Mouse (Mus musculus): Measurements from ENCODE around the gene Slc10a7. TPM values are rescaled to one million over a fixed set of nuclear protein-coding genes. Genes with fewer than 3 reads are reported as not detected.
A peak's percentile ranks its signal among the peaks of the same experiment; 100 is the strongest.
"Not testable (repeated sequence)": the region's sequence is repeated elsewhere in the genome, so short reads cannot be mapped to it uniquely, and the experiment has no call there.

Gene Slc10a7
- total RNA-seq (2021), result 1 to 10 TPM; 5.3 to 7.1 TPM

DNA sequence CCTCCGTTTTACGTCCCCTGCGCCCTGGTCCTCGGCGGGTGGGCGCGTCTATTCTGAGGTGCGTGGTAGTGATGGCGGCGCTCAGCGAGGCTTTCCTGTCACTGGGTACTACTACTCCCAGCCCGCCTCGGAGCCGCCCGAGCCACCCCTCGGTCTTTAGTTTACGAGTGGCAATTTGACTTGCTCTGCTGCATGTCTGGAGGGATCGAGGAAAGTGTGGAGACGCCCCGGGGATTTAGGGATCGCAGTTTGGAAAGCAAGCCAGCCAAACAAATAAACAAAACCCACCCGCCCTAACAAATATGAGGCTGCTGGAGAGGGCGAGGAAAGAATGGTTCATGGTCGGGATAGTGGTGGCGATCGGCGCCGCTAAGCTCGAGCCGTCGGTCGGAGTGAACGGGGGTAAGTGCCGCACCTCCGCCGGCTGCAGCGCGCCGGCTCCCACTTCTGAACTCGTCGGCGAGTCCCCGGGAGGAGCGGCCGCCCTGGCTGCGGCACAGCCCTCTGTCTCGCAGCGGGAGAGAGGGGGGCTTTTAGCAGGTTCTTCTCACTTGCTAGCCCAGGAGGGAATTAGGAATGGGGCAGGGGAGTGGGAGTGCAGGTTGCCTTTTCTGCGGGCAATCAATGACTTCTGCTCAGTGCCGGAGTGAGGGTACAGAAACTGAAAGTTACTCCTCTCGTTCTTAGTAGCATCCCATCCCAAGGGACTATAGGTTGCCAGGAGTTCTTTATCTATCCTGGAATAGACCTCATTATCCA lies at the start of gene Slc10a7:
Gene Slc10a7, plus strand, starts transcription at position 74 of the 759 bp plus-strand sequence.
- DNase-seq, result peak; percentile 85
- intact Hi-C loops (cut with DNase I), result loop anchor here (5.0 kb wide), 5 partner anchors 43 to 313 kb away; partner anchors contain the start of gene Lsm6

DNA sequence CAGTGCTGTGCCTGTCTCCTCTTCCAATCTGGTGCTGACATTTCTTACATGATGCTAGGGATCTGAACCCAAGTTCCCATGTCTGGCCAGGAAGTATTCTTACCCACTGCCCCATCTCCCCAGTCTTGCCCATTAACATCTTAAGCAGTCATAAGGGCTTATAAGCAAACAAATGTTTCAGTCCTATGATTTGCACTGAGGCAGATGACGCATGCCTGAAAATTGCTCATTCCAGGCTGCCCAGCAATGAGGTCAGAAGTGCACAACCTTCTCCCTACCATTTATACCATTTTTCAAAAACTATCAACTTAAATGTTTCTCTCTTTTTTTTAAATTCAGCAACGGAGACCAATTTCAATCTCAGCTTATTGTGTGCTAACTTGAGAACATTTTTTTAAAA lies 45.2 kb upstream of the Slc10a7 start:
- intact Hi-C loops (cut with DNase I), result no loop called here
- DNase-seq, result no peak

DNA sequence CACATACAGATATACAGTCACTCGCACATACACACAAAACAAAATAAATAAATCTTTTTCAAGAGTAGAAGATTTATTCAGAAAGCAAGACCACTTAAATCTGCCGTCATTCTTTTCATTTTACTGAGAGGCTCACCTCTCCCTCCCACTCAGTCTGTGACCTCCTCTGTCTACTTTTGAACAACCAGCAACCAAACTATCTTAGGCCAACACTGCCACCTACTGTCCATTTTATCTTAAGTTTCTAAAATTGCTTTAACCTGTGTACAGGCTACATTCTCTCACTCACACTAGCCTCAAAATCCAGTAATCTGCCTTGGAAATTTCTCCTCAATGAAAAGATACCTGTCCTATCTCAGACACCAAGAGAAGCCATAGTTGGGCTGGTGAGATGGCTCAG lies 41.3 kb upstream of the Slc10a7 start:
- no peak for DNase-seq

DNA sequence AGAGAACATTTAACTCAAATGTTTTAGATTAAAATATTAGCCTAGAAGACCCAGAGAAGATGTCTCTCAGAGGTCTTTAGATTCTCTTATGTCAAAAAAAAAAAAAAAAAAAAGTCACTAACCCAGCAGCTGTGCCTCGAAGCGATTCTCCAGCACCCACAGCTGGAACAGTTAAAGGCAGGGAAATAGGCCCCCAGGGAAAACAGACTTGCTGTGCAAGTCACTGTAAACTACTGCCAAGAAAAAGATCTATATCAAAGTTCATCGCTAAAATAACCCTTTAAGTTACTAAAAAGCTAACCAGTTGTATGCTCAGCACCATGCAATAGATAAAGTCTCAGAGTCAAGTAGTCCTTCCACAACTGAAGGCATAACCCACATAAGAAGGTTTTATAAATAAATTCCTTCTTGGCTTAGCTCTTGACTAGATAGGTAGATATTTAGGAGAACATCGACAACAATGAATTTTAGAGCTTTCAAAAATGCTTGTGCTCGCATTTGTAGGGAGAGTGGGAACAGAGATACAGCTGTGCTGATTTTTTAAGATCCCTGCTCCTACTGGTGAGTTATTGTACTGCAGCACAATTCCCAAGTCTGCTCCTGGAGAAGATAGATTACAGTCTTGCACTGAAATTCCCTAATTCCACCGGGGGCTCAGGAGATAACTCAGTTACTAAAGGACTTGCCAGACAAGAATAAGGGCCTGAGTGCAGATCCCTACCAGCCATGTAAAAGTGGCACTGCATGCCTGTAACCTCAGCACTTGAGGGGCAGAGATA lies 31.9 kb upstream of the Slc10a7 start:
- DNase-seq, result no peak
- intact Hi-C loops (cut with DNase I), result no loop called here

More for the DNA sequence above, 41.3 kb upstream of the Slc10a7 start:
- intact Hi-C loops (cut with DNase I), result no loop called here

DNA sequence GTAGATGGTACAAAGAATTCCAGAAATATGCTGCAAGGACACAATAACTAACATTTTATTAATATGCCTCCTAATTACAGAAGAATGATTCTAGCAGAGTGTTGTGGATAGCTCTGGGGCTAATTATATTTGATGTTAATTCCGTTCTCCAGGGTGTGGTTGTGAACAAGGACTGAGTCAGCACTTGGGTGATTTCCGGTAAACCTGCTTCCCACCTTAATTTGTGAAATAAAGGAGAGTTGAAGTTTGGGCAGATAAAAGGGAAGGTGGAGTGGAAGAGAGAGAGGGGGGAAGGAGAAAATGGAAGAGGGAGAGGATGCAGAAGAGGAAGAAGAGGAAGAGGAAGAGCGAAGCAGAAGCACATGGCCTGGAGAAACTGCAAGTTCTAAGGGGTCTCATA lies 19.4 kb upstream of the Slc10a7 start:
- intact Hi-C loops (cut with DNase I), result no loop called here
- DNase-seq, result no peak

DNA sequence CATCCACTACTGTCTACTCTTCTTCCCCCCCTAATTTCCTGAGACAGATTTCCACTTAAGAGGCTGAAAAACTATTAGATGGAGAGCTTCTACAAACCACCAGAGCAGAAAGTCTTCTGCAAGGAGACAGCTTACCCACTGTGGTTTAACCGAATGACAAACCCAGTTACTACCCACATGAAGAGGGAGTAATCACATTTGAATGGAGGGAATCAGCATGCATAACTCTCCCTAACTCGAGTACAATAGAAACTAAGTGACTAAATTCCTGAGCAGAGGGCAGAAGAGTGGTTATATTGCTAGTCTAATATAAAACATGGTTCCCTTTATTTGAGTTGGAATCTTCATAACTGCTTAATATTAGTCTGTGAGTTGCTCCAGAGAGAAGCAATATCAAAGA lies 16.1 kb upstream of the Slc10a7 start:
- no peak for DNase-seq
- intact Hi-C loops (cut with DNase I), result no loop called here

DNA sequence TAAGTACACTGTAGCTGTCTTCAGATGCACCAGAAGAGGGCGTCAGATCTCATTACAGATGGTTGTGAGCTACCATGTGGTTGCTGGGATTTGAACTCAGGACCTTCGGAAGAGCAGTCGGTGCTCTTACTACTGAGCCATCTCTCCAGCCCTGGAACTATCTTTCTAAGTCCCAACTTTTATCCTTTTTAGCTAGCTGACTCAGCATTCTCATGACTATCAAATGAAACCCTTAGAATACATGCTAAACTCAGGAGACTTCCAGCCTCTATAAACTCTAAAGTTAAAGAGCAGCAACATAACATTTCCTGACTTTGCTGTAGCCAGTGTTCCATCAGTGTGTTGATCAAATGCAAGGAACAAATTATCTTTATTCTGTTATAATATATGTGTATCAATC lies 12.9 kb upstream of the Slc10a7 start:
- intact Hi-C loops (cut with DNase I); DNase-seq: not testable (repeated sequence)

DNA sequence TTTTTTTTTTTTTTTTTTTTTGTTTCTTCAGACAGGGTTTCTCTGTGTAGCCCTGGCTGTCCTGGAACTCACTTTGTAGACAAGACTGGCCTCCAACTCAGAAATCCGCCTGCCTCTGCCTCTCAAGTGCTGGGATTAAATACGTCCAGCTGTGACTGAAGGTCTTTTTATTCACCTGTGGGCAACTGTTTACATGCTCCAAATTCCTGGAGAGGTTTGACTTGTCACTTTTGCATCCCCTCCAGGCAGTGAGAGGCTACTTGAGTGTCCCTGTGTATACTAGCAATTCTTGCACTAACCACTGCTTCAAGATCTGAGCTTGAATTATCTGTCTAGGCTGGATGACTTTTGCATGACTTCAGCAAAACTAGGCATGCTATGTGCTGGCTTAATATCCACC lies 6.4 kb upstream of the Slc10a7 start:
- intact Hi-C loops (cut with DNase I), result no loop called here
- DNase-seq, result no peak

DNA sequence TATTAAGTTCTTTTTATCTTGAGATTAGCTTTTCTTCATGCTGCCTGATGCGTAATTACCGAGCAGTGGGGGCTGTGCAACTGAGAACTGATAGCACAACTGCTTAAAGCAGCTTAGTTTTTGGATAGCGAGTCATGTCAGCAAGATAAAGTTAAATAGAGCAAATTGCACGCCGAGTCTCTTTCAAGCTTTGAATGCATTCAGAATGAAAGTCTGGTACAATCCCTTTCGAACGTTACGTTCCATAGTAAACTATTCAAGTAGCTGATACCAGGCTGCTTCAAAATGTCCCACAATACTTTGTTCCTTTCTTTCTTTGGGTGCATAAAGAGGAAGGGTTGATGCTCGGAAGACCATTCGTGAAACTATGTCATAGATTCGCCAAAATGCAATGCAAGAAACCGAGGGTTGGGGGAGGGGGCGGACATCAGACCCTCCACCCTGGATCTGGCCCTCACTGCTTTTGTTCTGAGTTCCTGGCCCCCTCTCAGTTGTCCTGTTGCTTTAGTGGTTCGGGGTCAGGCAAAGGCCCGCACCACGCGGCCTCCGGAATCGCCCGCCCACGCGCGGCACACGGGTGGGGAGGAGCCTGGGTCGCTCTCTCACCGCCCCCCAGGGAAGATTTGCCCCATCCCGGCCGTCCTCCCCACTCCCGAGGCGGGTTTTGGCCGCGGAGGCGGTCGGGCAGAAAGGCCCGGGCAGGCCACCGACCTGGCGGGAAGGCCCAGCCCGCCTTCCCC lies 997 bp upstream of the Slc10a7 start:
- intact Hi-C loops (cut with DNase I), result loop anchor here (5.0 kb wide), 4 partner anchors 119 to 314 kb away; partner anchors contain the start of gene Lsm6
- DNase-seq, result no peak

DNA sequence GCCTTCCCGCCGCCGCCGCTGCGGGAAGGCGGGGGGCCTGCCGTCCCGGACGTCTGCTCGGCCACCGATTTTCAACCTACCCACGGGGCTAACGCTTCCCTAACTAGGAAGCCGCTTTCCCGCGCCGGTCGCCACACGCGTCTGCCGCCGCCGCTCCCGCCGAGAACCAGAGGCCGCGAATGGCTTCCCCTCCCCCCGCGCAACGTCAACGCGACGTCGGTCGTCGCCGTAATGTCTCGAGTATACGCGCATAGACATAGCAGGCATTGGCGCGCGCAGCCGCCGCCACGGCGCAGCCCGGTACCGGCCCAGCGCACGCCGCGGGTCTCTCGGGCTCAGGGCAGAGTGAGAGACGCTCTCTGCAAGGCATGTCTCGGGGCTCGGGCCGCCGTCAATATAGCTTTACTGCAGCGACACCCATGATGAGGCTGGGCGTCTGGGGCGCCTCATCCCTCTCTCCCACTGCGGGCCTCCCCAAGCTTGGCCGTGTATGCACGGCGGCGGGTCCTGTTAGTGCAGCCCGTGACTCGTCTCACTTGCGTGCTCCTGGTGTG lies 350 bp upstream of the Slc10a7 start, which contains the start of gene Rbmxl1:
Gene Rbmxl1, minus strand, starts transcription at position 180 of the 554 bp plus-strand sequence.
- peak; percentile 93 to 94 for DNase-seq
- intact Hi-C loops (cut with DNase I), result loop anchor here (5.0 kb wide), 4 partner anchors 119 to 314 kb away; partner anchors contain the start of gene Lsm6

DNA sequence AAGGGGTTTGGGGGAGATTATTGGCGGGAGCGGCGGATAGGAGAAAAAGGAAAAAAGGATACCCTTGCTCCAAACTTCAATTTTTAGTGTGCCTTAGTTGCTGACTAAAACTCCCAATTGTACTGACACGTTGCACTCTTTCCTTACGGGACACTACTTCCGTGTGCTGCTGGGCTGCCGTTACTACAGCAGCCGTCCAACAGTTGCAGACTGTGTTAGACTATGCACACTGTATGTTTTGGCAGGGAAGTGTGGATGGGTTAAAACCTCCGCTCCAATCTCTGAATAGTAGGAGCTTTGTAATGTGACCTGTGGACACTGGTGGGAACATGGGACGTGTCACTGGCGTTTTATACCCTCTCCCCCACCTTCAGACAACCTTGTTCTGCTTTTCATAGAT lies 948 bp downstream of the Slc10a7 start:
- DNase-seq, result peak; percentile 4
- intact Hi-C loops (cut with DNase I), result loop anchor here (5.0 kb wide), 1 partner anchor 42 kb away; no protein-coding TSS in a partner anchor

DNA sequence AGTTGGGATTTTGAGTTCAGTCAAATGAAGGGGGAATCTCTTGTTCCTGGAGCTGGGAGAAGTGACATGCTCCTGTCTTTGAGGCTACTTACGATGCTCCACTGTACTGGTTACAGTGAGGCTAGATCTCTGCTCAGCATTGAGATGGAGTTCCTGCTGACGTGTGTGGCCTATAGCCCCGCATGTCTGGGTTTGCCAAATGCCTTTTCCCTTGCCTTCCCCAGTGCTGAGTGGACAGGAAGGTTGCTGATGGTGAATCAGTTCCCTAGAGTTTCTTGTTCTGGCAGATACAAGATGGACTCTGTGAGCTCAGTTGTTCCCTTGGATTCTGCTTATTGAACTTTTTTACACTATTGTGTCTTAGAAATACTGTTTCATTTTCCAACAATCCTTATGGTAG lies 1.8 kb downstream of the Slc10a7 start:
- intact Hi-C loops (cut with DNase I), result loop anchor here (5.0 kb wide), 1 partner anchor 41 kb away; no protein-coding TSS in a partner anchor
- DNase-seq, result no peak

DNA sequence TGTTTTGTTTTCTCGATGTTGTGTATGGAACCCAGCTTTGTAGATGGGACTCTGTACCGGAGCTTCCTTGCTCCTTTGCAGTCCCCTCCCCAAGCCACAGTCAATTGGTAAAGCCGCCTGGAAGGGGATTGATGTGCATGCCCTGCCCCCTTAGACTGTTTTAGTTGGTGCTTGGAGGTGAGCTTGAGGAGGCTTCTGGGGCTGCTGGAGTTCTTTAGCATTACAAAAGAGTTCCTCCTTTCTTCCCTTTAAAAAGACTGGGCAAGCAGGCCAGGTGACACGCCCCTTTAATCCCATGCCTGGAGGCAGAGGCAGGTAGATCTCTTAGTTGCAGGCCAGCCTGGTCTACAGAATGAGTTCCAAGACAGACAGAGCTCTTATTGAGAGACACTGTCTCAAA lies 4.0 kb downstream of the Slc10a7 start:
- intact Hi-C loops (cut with DNase I), result loop anchor here (5.0 kb wide), 1 partner anchor 39 kb away; no protein-coding TSS in a partner anchor
- DNase-seq, result no peak

DNA sequence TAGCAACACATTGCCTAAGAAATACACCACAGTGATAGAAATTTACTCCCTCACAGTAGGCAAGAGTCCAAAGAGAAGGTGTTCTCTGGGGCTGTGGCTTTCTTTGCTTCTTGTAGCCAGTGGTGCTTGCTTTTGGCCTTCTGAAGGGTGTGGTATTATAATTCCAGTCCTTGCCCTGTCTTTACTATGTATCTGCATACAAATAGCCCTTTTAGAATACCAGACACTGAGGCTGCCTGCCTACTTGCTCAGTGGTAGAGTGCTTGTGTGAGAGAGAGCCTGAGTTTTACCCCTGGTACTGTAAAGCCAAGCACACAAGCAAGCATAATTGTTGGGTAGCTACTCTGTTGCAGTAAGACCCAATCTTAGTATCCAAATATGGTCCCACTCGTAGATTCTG lies 5.6 kb downstream of the Slc10a7 start:
- intact Hi-C loops (cut with DNase I), result loop anchor here (5.0 kb wide), 1 partner anchor 38 kb away; no protein-coding TSS in a partner anchor
- DNase-seq, result no peak

DNA sequence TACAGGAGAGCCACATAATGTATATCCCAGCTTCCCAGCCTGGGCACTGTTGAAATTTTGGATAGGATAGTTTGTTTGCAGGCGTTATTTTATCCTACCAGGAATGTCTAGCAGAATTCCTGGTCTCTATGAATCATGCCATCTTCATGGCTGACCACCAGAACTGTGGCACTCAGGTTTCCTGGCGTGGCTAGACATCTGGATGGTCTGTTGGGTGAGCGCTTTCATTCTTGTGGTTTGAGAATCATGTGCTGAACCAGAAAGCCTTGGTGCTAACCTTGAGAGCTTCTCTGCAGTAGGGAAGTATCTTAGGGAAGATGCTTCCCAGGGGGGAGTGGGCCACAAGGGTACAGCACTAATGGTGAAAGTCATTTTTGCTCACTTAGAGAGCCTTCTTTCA lies 6.0 kb downstream of the Slc10a7 start:
- DNase-seq, result no peak
- intact Hi-C loops (cut with DNase I), result no loop called here

DNA sequence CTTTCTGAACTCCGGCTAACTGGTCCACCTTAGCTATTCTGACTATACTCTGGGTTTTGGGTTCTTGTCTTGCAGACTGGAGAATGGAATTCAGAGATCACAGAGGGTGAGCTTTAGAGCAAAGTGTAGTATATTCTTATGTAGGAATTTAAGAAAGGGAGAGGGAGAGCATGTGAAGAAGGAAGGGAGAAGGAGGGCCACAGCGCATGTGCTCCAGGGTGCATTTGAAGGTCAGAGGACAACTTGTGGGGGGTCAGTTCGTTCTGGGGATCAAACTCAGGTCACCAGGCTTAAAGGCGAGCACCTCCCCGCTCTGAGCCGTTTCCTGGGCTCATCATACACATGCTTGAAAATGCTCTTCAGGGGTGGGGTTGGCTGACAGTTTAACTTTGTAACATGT lies 24.8 kb downstream of the Slc10a7 start:
- no peak for DNase-seq
- intact Hi-C loops (cut with DNase I), result no loop called here

DNA sequence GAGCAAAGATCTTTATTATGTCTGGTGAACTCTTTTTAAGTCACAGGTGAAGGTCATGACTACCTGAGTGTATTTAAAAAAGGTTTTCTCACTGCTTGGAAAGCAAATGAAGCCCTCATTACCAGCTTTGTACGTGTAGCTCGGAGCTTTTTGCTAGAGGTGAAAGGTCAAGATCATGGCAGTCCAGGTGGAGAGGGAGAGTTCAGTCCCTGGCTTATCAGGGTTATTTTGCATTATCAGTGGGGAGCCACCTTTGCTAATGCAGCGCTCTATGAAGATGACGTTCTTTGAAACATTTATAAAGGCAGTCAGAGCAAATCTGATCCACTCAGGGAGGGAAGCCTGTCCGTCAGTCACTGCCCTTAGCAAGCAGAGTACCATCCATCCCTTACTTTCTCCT lies 27.6 kb downstream of the Slc10a7 start:
- intact Hi-C loops (cut with DNase I), result no loop called here
- no peak for DNase-seq

DNA sequence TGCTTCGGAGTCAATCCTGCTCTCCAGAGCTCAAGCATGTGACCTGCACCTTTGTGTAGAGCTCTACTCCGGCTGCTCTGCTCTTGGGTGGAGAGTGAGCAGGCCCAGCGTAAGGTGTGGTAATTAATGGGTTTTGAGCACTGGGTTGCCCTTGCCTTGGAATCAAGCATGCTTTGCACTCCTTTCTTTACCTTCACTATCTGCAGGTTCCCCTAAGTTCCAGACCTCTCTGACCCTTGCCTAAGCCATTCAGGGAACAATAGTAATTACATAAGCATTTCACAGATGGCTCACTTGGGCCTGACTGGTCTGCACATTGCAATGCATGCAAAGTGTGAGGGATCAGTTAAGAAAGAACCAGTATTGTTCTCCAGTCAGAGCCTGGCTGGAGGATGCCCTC lies 28.6 kb downstream of the Slc10a7 start:
- no peak for DNase-seq
- intact Hi-C loops (cut with DNase I), result no loop called here

DNA sequence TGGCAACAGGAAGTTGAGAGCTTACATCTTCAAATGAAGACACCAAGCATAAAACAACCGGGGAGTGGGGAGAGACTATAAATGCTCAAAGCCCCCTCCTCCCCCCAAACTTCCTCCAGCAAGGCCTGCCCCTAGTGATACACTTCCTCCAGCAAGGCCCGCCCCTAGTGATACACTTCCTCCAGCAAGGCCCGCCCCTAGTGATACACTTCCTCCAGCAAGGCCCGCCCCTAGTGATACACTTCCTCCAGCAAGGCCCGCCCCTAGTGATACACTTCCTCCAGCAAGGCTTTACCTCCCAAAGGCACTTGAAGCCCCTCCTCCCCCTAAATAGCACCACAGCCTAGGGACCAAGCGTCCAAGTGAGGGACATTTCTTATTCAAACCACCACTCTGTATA lies 33.5 kb downstream of the Slc10a7 start:
- intact Hi-C loops (cut with DNase I); DNase-seq: not testable (repeated sequence)

DNA sequence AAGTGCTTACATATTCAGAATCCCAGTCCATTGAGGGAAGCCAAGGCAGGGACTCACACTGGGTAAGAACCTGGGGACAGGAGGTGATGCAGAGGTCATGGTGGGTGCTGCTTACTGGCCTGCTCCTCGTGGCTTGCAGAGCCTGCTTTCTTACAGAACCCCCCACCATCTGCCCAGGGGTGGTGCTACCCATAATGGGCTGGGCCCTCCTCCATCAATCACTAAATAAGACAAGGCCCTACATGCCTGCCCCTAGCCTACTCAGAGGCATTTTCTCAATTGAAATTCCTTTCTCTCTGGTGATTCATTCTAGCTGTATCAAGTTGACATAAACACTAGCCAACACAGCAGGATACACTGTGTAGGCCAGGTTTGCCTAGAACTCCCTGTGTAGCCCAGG lies 34.5 kb downstream of the Slc10a7 start:
- DNase-seq, result no peak
- intact Hi-C loops (cut with DNase I), result no loop called here
